Mouse (Mus musculus): ENCODE data around the gene Tmem91. TPM values are rescaled to one million over a fixed set of nuclear protein-coding genes. Genes with fewer than 3 reads are reported as not detected.

The Tmem91 gene
- polyA plus RNA-seq, 1 experiment from 2014 or later, result 3.6 TPM

- under 1% methylated on average over 47 of the region's 47 CpGs for WGBS
- H3K9ac ChIP-seq (ENCODE audit: low read length), result peak overlapping the region; percentile 90
- peak overlapping the region; percentile 91 for H3K27ac ChIP-seq (ENCODE audit: low read length)
- ATAC-seq (ENCODE audit: low read depth), result 0 out of 2 replicates have a peak, but pooled peaks have one; percentile 1
- peaks cover 5% of the 10 kb centered on the region for H3K27me3 ChIP-seq (ENCODE audit: control insufficient read depth, insufficient read depth, low read depth, low read length)
- H3K9me3 ChIP-seq (ENCODE audit: control insufficient read depth, low read length), result no peaks in the 10 kb centered on the region
- H3K4me3 ChIP-seq (ENCODE audit: low read length), result peak overlapping the region; percentile 81
- peak overlapping the region; percentile 95 for H3K4me2 ChIP-seq (ENCODE audit: low read depth, low read length)
- no peaks in the 10 kb centered on the region; the same call in 1 of the 2 replicates for H3K36me3 ChIP-seq (ENCODE audit: control insufficient read depth, insufficient read depth, low read length)
- H3K4me1 ChIP-seq (replicated peaks; ENCODE audit: control insufficient read depth, insufficient read depth, low read length), result peaks cover 26% of the 10 kb centered on the region
Observed at GRCm38 (mm10) chr7:25687811-25688401, 12.9 kb upstream of the Tmem91 start.

- ATAC-seq (ENCODE audit: low read depth), result peak; percentile 61
- Histone ChIP-seq H3K27ac (ENCODE audit: low read length) (peak within 1 kb of the TSS; percentile 91), H3K36me3 (ENCODE audit: control insufficient read depth, insufficient read depth, low read length) (no peaks in the 10 kb centered on the region), H3K9me3 (ENCODE audit: control insufficient read depth, low read length) (no peaks in the 10 kb centered on the region), H3K27me3 (ENCODE audit: control insufficient read depth, insufficient read depth, low read depth, low read length) (peaks cover 5% of the 10 kb centered on the region), H3K9ac (ENCODE audit: low read length) (peak within 1 kb of the TSS; percentile 90), H3K4me1 (replicated peaks; ENCODE audit: control insufficient read depth, insufficient read depth, low read length) (peaks cover 26% of the 10 kb centered on the region), H3K4me2 (ENCODE audit: low read depth, low read length) (peak within 1 kb of the TSS; percentile 95), H3K4me3 (ENCODE audit: low read length) (peak within 1 kb of the TSS; percentile 81)
- WGBS, result 1% methylated on average over 47 of the region's 69 CpGs
Observed at GRCm38 (mm10) chr7:25686680-25687531, 11.9 kb upstream of the Tmem91 start, which contains the start of gene Tgfb1. Gene Tgfb1 (plus strand): TSS chr7:25687002.

- H3K27me3 ChIP-seq (ENCODE audit: control insufficient read depth, insufficient read depth, low read depth, low read length), result peaks cover 5% of the 10 kb centered on the region
- peak overlapping the region; percentile 91; the same call in 1 of the 2 replicates for H3K27ac ChIP-seq (ENCODE audit: low read length)
- H3K36me3 ChIP-seq (ENCODE audit: control insufficient read depth, insufficient read depth, low read length), result no peaks in the 10 kb centered on the region
- 67% methylated on average over 21 of the region's 21 CpGs for WGBS
- H3K9me3 ChIP-seq (ENCODE audit: control insufficient read depth, low read length), result no peaks in the 10 kb centered on the region
- H3K4me1 ChIP-seq (replicated peaks; ENCODE audit: control insufficient read depth, insufficient read depth, low read length), result peaks cover 26% of the 10 kb centered on the region
- peak overlapping the region; percentile 81 for H3K4me3 ChIP-seq (ENCODE audit: low read length)
- ATAC-seq (ENCODE audit: low read depth), result no peak
- H3K4me2 ChIP-seq (ENCODE audit: low read depth, low read length), result peak overlapping the region; percentile 95
- peak overlapping the region; percentile 90; the same call in 1 of the 2 replicates for H3K9ac ChIP-seq (ENCODE audit: low read length)
Observed at GRCm38 (mm10) chr7:25685926-25686470, 11.0 kb upstream of the Tmem91 start.

GRCm38 (mm10) chr7:25684659-25685058 lies 9.7 kb upstream of the Tmem91 start:
- Histone ChIP-seq H3K9ac (ENCODE audit: low read length) (no peak overlapping the region), H3K4me2 (ENCODE audit: low read depth, low read length) (no peak overlapping the region), H3K27me3 (ENCODE audit: control insufficient read depth, insufficient read depth, low read depth, low read length) (peaks cover 5% of the 10 kb centered on the region), H3K9me3 (ENCODE audit: control insufficient read depth, low read length) (no peaks in the 10 kb centered on the region), H3K27ac (ENCODE audit: low read length) (no peak overlapping the region), H3K4me3 (ENCODE audit: low read length) (no peak overlapping the region), H3K4me1 (replicated peaks; ENCODE audit: control insufficient read depth, insufficient read depth, low read length) (peaks cover 32% of the 10 kb centered on the region), H3K36me3 (ENCODE audit: control insufficient read depth, insufficient read depth, low read length) (no peaks in the 10 kb centered on the region)
- ATAC-seq (ENCODE audit: low read depth), result no peak
- 80% methylated on average over 6 of the region's 6 CpGs for WGBS

GRCm38 (mm10) chr7:25683474-25684180 lies 8.7 kb upstream of the Tmem91 start:
- Histone ChIP-seq H3K27me3 (ENCODE audit: control insufficient read depth, insufficient read depth, low read depth, low read length) (peaks cover 5% of the 10 kb centered on the region), H3K4me1 (replicated peaks; ENCODE audit: control insufficient read depth, insufficient read depth, low read length) (peaks cover 31% of the 10 kb centered on the region), H3K9ac (ENCODE audit: low read length) (no peak overlapping the region), H3K9me3 (ENCODE audit: control insufficient read depth, low read length) (no peaks in the 10 kb centered on the region), H3K27ac (ENCODE audit: low read length) (no peak overlapping the region; the same call in 1 of the 2 replicates), H3K4me3 (ENCODE audit: low read length) (no peak overlapping the region), H3K4me2 (ENCODE audit: low read depth, low read length) (no peak overlapping the region), H3K36me3 (ENCODE audit: control insufficient read depth, insufficient read depth, low read length) (no peaks in the 10 kb centered on the region)
- 45% methylated on average over 7 of the region's 7 CpGs for WGBS
- no peak for ATAC-seq (ENCODE audit: low read depth)

GRCm38 (mm10) chr7:25681341-25682231 lies 6.6 kb upstream of the Tmem91 start:
- Histone ChIP-seq H3K9ac (ENCODE audit: low read length) (no peak overlapping the region), H3K9me3 (ENCODE audit: control insufficient read depth, low read length) (no peaks in the 10 kb centered on the region), H3K27ac (ENCODE audit: low read length) (no peak overlapping the region), H3K4me1 (replicated peaks; ENCODE audit: control insufficient read depth, insufficient read depth, low read length) (peaks cover 21% of the 10 kb centered on the region), H3K27me3 (ENCODE audit: control insufficient read depth, insufficient read depth, low read depth, low read length) (no peaks in the 10 kb centered on the region), H3K4me2 (ENCODE audit: low read depth, low read length) (peak overlapping the region; percentile 57), H3K36me3 (ENCODE audit: control insufficient read depth, insufficient read depth, low read length) (no peaks in the 10 kb centered on the region), H3K4me3 (ENCODE audit: low read length) (peak overlapping the region; percentile 69)
- no peak for ATAC-seq (ENCODE audit: low read depth)
- WGBS, result 52% methylated on average over 15 of the region's 15 CpGs

- Histone ChIP-seq H3K27ac (ENCODE audit: low read length) (peak within 1 kb of the TSS; percentile 91), H3K27me3 (ENCODE audit: control insufficient read depth, insufficient read depth, low read depth, low read length) (no peaks in the 10 kb centered on the region), H3K9ac (ENCODE audit: low read length) (peak within 1 kb of the TSS; percentile 69), H3K4me1 (replicated peaks; ENCODE audit: control insufficient read depth, insufficient read depth, low read length) (peaks cover 20% of the 10 kb centered on the region), H3K9me3 (ENCODE audit: control insufficient read depth, low read length) (no peaks in the 10 kb centered on the region), H3K4me2 (ENCODE audit: low read depth, low read length) (peak within 1 kb of the TSS; percentile 57), H3K4me3 (ENCODE audit: low read length) (peak within 1 kb of the TSS; percentile 69), H3K36me3 (ENCODE audit: control insufficient read depth, insufficient read depth, low read length) (no peaks in the 10 kb centered on the region)
- WGBS, result under 1% methylated on average over 46 of the region's 46 CpGs
- ATAC-seq (ENCODE audit: low read depth), result peak; percentile 96
Observed at GRCm38 (mm10) chr7:25680514-25681258, 5.7 kb upstream of the Tmem91 start, which contains the start of gene B9d2. Gene B9d2 (plus strand): TSS chr7:25680780.

- H3K4me2 ChIP-seq (ENCODE audit: low read depth, low read length), result peak overlapping the region; percentile 57
- H3K36me3 ChIP-seq (ENCODE audit: control insufficient read depth, insufficient read depth, low read length), result no peaks in the 10 kb centered on the region
- peaks cover 4% of the 10 kb centered on the region for H3K27me3 ChIP-seq (ENCODE audit: control insufficient read depth, insufficient read depth, low read depth, low read length)
- H3K9ac ChIP-seq (ENCODE audit: low read length), result peak overlapping the region; percentile 23
- peak overlapping the region; percentile 55; the same call in 1 of the 2 replicates for H3K27ac ChIP-seq (ENCODE audit: low read length)
- H3K4me1 ChIP-seq (replicated peaks; ENCODE audit: control insufficient read depth, insufficient read depth, low read length), result peaks cover 21% of the 10 kb centered on the region
- ATAC-seq (ENCODE audit: low read depth), result no peak
- H3K4me3 ChIP-seq (ENCODE audit: low read length), result peak overlapping the region; percentile 69
- 3% methylated on average over 6 of the region's 6 CpGs for WGBS
- no peaks in the 10 kb centered on the region for H3K9me3 ChIP-seq (ENCODE audit: control insufficient read depth, low read length)
Observed at GRCm38 (mm10) chr7:25679971-25680370, 5.0 kb upstream of the Tmem91 start.

All from lung, embryonic 16.5 days (tissue).